Mouse (Mus musculus): ENCODE results near the gene Rhox13. TPM values are rescaled to one million over a fixed set of nuclear protein-coding genes. Genes with fewer than 3 reads are reported as not detected.
A peak's percentile ranks its signal among the peaks of the same experiment; 100 is the strongest.

Rhox13 gene
- polyA plus RNA-seq (2012; rRNA removed) = not detected in 2 replicates

DNA sequence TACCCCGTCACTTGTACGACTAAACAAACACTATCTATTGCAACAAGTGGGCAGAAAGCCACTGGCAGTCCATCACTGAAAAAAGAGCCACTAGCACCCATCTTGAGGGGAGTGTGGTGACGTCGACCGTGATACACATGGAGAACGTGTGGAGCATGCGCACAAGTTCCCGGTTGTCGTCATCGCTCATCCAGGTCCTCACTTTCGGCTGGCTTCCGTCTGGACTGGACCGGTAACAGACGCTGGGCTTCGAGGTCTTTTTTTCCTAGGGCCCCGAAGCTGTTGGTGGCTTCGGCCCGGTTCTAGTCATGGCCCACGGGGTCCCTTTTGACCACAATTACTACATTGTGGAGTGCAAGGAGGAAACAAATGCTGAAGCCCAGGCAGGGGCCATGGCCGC, at the start of gene Rhox13:
Gene Rhox13 (plus strand): TSS at position 238 of the 400 bp plus-strand sequence.
- 98% methylated on average over 20 of the region's 20 CpGs for WGBS
- no peak within 1 kb of the TSS for H3K4me3 ChIP-seq (ENCODE audit: insufficient read depth, low read depth, low read length)
- H3K36me3 ChIP-seq (ENCODE audit: control insufficient read depth, insufficient read depth, low read length) = no peaks in the 10 kb centered on the region
- no peak within 1 kb of the TSS for H3K27ac ChIP-seq (ENCODE audit: insufficient read depth, low read depth, low read length)
- DNase-seq = no peak
- TF ChIP-seq POLR2A (IDR thresholded peaks at IDR 0.05; ENCODE audit: low read depth, low read length) (no peak), CTCF (conservative IDR thresholded peaks at IDR 0.05; ENCODE audit: insufficient read depth, insufficient read length, low read depth, low read length) (no peak)
- H3K27me3 ChIP-seq (replicated peaks; ENCODE audit: control insufficient read depth, insufficient read depth, low read length) = no peaks in the 10 kb centered on the region
- no peaks in the 10 kb centered on the region for H3K4me1 ChIP-seq (ENCODE audit: control insufficient read depth, insufficient read depth, low read length)

GRCm38 (mm10) chrX:38084226-38084625, 36.8 kb upstream of the Rhox13 start:
- peak; percentile 37 for DNase-seq
- H3K4me1 ChIP-seq (ENCODE audit: control insufficient read depth, insufficient read depth, low read length) = no peaks in the 10 kb centered on the region
- TF ChIP-seq POLR2A (IDR thresholded peaks at IDR 0.05; ENCODE audit: low read depth, low read length) (no peak), CTCF (conservative IDR thresholded peaks at IDR 0.05; ENCODE audit: insufficient read depth, insufficient read length, low read depth, low read length) (peak; percentile 75)
- 7% methylated on average over 12 of the region's 12 CpGs for WGBS
- H3K36me3 ChIP-seq (ENCODE audit: control insufficient read depth, insufficient read depth, low read length) = no peaks in the 10 kb centered on the region
- no peaks in the 10 kb centered on the region for H3K27me3 ChIP-seq (replicated peaks; ENCODE audit: control insufficient read depth, insufficient read depth, low read length)
- H3K4me3 ChIP-seq (ENCODE audit: insufficient read depth, low read depth, low read length) = no peak overlapping the region
- H3K27ac ChIP-seq (ENCODE audit: insufficient read depth, low read depth, low read length) = no peak overlapping the region

- Histone ChIP-seq H3K4me1 (ENCODE audit: control insufficient read depth, insufficient read depth, low read length) (no peaks in the 10 kb centered on the region), H3K36me3 (ENCODE audit: control insufficient read depth, insufficient read depth, low read length) (no peaks in the 10 kb centered on the region)
Observed at GRCm38 (mm10) chrX:38085041-38085440, 36.0 kb upstream of the Rhox13 start, which contains the start of gene Rhox11. Gene Rhox11 (minus strand): TSS chrX:38085141.

GRCm38 (mm10) chrX:38110807-38111206, 10.2 kb upstream of the Rhox13 start, which contains the start of gene Rhox12:
Gene Rhox12 (minus strand): TSS chrX:38110907.
- 76% methylated on average over 4 of the region's 4 CpGs for WGBS
- Histone ChIP-seq H3K36me3 (ENCODE audit: control insufficient read depth, insufficient read depth, low read length) (no peaks in the 10 kb centered on the region), H3K4me3 (ENCODE audit: insufficient read depth, low read depth, low read length) (no peak within 1 kb of the TSS), H3K4me1 (ENCODE audit: control insufficient read depth, insufficient read depth, low read length) (no peaks in the 10 kb centered on the region), H3K27ac (ENCODE audit: insufficient read depth, low read depth, low read length) (no peak within 1 kb of the TSS), H3K27me3 (replicated peaks; ENCODE audit: control insufficient read depth, insufficient read depth, low read length) (no peaks in the 10 kb centered on the region)
- TF ChIP-seq CTCF (conservative IDR thresholded peaks at IDR 0.05; ENCODE audit: insufficient read depth, insufficient read length, low read depth, low read length) = no peak
- TF ChIP-seq POLR2A (IDR thresholded peaks at IDR 0.05; ENCODE audit: low read depth, low read length) = no peak
- DNase-seq = no peak

More at GRCm38 (mm10) chrX:38085041-38085440, 36.0 kb upstream of the Rhox13 start, which contains the start of gene Rhox11:
- TF ChIP-seq CTCF (conservative IDR thresholded peaks at IDR 0.05; ENCODE audit: insufficient read depth, insufficient read length, low read depth, low read length) = no peak
- TF ChIP-seq POLR2A (IDR thresholded peaks at IDR 0.05; ENCODE audit: low read depth, low read length) = no peak
- Histone ChIP-seq H3K4me3 (ENCODE audit: insufficient read depth, low read depth, low read length) (no peak within 1 kb of the TSS), H3K27ac (ENCODE audit: insufficient read depth, low read depth, low read length) (no peak within 1 kb of the TSS), H3K27me3 (replicated peaks; ENCODE audit: control insufficient read depth, insufficient read depth, low read length) (no peaks in the 10 kb centered on the region)
- no peak for DNase-seq
- WGBS = 89% methylated on average over 9 of the region's 9 CpGs

GRCm38 (mm10) chrX:38121478-38121877, 459 bp downstream of the Rhox13 start:
- H3K27ac ChIP-seq (ENCODE audit: insufficient read depth, low read depth, low read length) = no peak overlapping the region
- 89% methylated on average over 34 of the region's 34 CpGs for WGBS

DNA sequence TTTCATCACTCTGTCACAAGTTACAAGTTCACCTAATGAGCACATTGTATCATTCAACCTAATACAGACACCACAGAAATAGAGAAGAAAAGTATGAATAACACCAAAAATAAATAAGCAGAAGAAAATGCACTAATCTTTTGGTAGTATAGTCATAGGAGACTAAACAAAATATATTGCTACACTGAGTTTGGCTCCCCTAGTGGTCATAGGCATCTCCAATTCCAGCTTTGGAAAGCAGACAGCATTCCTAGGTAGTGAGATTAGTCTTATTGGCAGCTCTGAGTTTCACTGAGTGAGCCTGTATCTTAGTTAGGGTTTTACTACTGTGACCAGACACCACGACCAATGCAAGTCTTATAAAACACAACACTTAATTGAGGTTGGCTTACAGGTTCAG, 38.1 kb downstream of the Rhox13 start:
- H3K36me3 ChIP-seq (ENCODE audit: control insufficient read depth, insufficient read depth, low read length) = no peaks in the 10 kb centered on the region
- H3K4me3 ChIP-seq (ENCODE audit: insufficient read depth, low read depth, low read length) = no peak overlapping the region
- TF ChIP-seq CTCF (conservative IDR thresholded peaks at IDR 0.05; ENCODE audit: insufficient read depth, insufficient read length, low read depth, low read length) (no peak), POLR2A (IDR thresholded peaks at IDR 0.05; ENCODE audit: low read depth, low read length) (no peak)
- no peaks in the 10 kb centered on the region for H3K4me1 ChIP-seq (ENCODE audit: control insufficient read depth, insufficient read depth, low read length)
- no peak overlapping the region for H3K27ac ChIP-seq (ENCODE audit: insufficient read depth, low read depth, low read length)
- no peak for DNase-seq
- WGBS = 71% methylated on average over 1 of the region's 1 CpGs
- no peaks in the 10 kb centered on the region for H3K27me3 ChIP-seq (replicated peaks; ENCODE audit: control insufficient read depth, insufficient read depth, low read length)

More at GRCm38 (mm10) chrX:38121478-38121877, 459 bp downstream of the Rhox13 start:
- Histone ChIP-seq H3K4me3 (ENCODE audit: insufficient read depth, low read depth, low read length) (no peak overlapping the region), H3K27me3 (replicated peaks; ENCODE audit: control insufficient read depth, insufficient read depth, low read length) (no peaks in the 10 kb centered on the region), H3K4me1 (ENCODE audit: control insufficient read depth, insufficient read depth, low read length) (no peaks in the 10 kb centered on the region), H3K36me3 (ENCODE audit: control insufficient read depth, insufficient read depth, low read length) (no peaks in the 10 kb centered on the region)
- DNase-seq = no peak
- TF ChIP-seq CTCF (conservative IDR thresholded peaks at IDR 0.05; ENCODE audit: insufficient read depth, insufficient read length, low read depth, low read length) (no peak), POLR2A (IDR thresholded peaks at IDR 0.05; ENCODE audit: low read depth, low read length) (no peak)

DNA sequence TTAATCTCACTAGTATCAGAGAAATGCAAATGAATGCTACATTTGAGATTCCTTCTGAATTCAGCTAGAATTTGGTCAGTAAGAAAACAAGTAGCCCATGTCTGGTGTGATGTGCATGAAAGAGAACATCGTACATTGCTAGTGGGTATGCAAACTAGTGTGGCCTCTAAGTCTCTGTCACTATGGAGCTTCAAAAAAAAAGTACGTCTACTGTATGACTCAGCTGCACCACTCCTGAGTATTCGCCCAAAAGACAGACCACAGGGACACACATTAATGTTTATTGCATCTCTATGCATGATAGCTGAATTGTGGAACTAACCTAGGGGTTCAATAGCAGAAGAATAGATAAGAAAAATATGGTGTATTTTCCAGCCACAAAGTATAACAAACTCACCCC, 44.3 kb downstream of the Rhox13 start:
- H3K27me3 ChIP-seq (replicated peaks; ENCODE audit: control insufficient read depth, insufficient read depth, low read length) = no peaks in the 10 kb centered on the region
- 89% methylated on average over 3 of the region's 3 CpGs for WGBS
- no peak for TF ChIP-seq CTCF (conservative IDR thresholded peaks at IDR 0.05; ENCODE audit: insufficient read depth, insufficient read length, low read depth, low read length)
- TF ChIP-seq POLR2A (IDR thresholded peaks at IDR 0.05; ENCODE audit: low read depth, low read length) = no peak
- H3K4me1 ChIP-seq (ENCODE audit: control insufficient read depth, insufficient read depth, low read length) = no peaks in the 10 kb centered on the region
- H3K4me3 ChIP-seq (ENCODE audit: insufficient read depth, low read depth, low read length) = no peak overlapping the region
- H3K27ac ChIP-seq (ENCODE audit: insufficient read depth, low read depth, low read length) = no peak overlapping the region
- DNase-seq = no peak
- no peaks in the 10 kb centered on the region for H3K36me3 ChIP-seq (ENCODE audit: control insufficient read depth, insufficient read depth, low read length)

Measured in kidney, adult 2 months (tissue).